ENCODE assay signal across 8 mouse cellular contexts in genomic region chr3:131921161-131921560, GRCm38 (mm10).
A peak's percentile ranks its signal among the peaks of the same experiment; 100 is the strongest.
DNase-seq lines count a peak whose midpoint lies in the region; ATAC-seq and TF ChIP-seq lines count a peak whose summit lies in the region.

No protein-coding gene starts in this region.

- peak; percentile 9 for TF ChIP-seq RAD21 in MEL (IDR thresholded peaks at IDR 0.05; ENCODE audit: low read depth, low read length)

- no peak for TF ChIP-seq POLR2A in MEL (IDR thresholded peaks at IDR 0.05; ENCODE audit: control insufficient read depth in 1 of 2, insufficient read depth in 1 of 2, low read depth in 1 of 2, low read length in 2 of 2, poor library complexity in 1 of 2)

- TF ChIP-seq EP300 in MEL (IDR thresholded peaks at IDR 0.05; ENCODE audit: low read depth in 1 of 2, low read length in 2 of 2) = no peak

- no peak overlapping the region for H3K9ac ChIP-seq in MEL (ENCODE audit: control insufficient read depth, low read depth, low read length, poor library complexity, severe bottlenecking)

- DNase-seq in adrenal gland, postnatal 10 days = peak; percentile 55
- no peak for DNase-seq in adrenal gland, postnatal 4 days (ENCODE audit: low spot score in 2 of 2)
- DNase-seq in kidney, postnatal 4 days = peak; percentile 42 to 45
- DNase-seq in kidney, postnatal 14 days = no peak
- peak; percentile 15 for DNase-seq in MEL (ENCODE audit: low read depth, low spot score)
- DNase-seq in layer of hippocampus, adult 8-10 months (ENCODE audit: low spot score in 2 of 2) = no peak
- no peak for DNase-seq in urinary bladder, adult 2 months (ENCODE audit: low spot score)

- H3K27me3 ChIP-seq in MEL (ENCODE audit: control insufficient read depth in 1 of 2, insufficient read depth in 2 of 2, low read length in 2 of 2) = no peaks in the 10 kb centered on the region

- peak in 2 of 3 experiments; percentile 25 to 39; a peak in 2 of 6 replicates for TF ChIP-seq CTCF in MEL (IDR thresholded peaks at IDR 0.05 in 2 of 3, conservative IDR thresholded peaks at IDR 0.05 in 1 of 3; ENCODE audit: control insufficient read depth in 1 of 3, insufficient read depth in 1 of 3, low read depth in 2 of 3, low read length in 3 of 3, poor library complexity in 1 of 3, severe bottlenecking in 1 of 3)

- peak; percentile 67; the same call in 1 of the 2 replicates for ATAC-seq in granulocyte monocyte progenitor cell, adult 5-6 weeks (replicated peaks; ENCODE audit: poor library complexity, severe bottlenecking)

- H3K27ac ChIP-seq in MEL (ENCODE audit: control insufficient read depth, low read depth, low read length) = no peak overlapping the region

- H3K36me3 ChIP-seq in MEL (ENCODE audit: control insufficient read depth in 1 of 2, insufficient read depth in 2 of 2, low read length in 2 of 2) = no peaks in the 10 kb centered on the region

- no peaks in the 10 kb centered on the region for H3K79me2 ChIP-seq in MEL (ENCODE audit: control insufficient read depth, insufficient read depth, low read length, poor library complexity)

- H3K9me3 ChIP-seq in MEL (replicated peaks; ENCODE audit: insufficient read depth, low read length) = no peaks in the 10 kb centered on the region

- no peak overlapping the region for H3K4me3 ChIP-seq in MEL (ENCODE audit: control insufficient read depth in 1 of 2, insufficient read depth in 1 of 2, low read depth in 2 of 2, low read length in 2 of 2)

- H3K4me1 ChIP-seq in MEL (ENCODE audit: control insufficient read depth in 1 of 2, insufficient read depth in 2 of 2, low read length in 2 of 2) = no peaks in the 10 kb centered on the region

TF ChIP-seq in MEL, 35 proteins besides CTCF, POLR2A, EP300 and RAD21:
- TF ChIP-seq TBP (IDR thresholded peaks at IDR 0.05; ENCODE audit: low read depth, low read length) (no peak), SMC3 (IDR thresholded peaks at IDR 0.05; ENCODE audit: low read depth, low read length) (peak; percentile 22; the same call in 1 of the 2 replicates)

Comparison
In these comparisons a context has a peak if more than half of its experiments do, and no peak if none do; other contexts are left out.
1. DNase-seq: peak in adrenal gland, postnatal 10 days (single experiment), kidney, postnatal 4 days (2 of 2) and MEL (single experiment); none in adrenal gland, postnatal 4 days (0 of 2), kidney, postnatal 14 days (single experiment), layer of hippocampus, adult 8-10 months (0 of 2) and urinary bladder, adult 2 months (single experiment).